Mouse (Mus musculus): ENCODE measurements around the gene Fthl17b. TPM values are rescaled to one million over a fixed set of nuclear protein-coding genes. Genes with fewer than 3 reads are reported as not detected.
"Not testable (repeated sequence)": the region's sequence is repeated elsewhere in the genome, so short reads cannot be mapped to it uniquely, and the experiment has no call there.

The Fthl17b gene
- not detected in 2 replicates for polyA plus RNA-seq (2015; fragmentation: Nextera tagmentation; extraction: Ambion mirVana)

DNA sequence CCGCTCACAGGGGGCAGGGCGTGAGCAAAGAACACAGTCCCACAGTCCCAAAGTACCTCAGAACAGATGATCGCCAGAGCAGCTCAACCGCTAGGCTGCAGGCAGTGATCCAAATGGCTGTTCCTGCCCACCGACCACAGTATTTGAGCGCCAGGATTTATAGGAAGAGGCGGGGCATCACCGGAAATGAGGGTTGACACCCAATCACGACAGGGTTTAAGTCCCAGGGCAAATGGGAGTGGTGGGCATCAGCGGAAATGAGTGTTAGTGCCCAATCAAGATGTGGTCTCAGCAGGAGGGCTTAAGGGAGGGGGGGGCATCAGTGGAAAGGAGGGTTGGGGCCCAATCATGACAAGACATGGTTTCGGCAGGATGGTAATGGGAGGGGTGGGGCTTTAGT, at the start of gene Fthl17b:
TSS of gene Fthl17b (minus strand) at position 101 of the 400 bp plus-strand sequence.
- H3K36me3 ChIP-seq; H3K4me2 ChIP-seq (replicated peaks); H3K9ac ChIP-seq (replicated peaks); H3K9me3 ChIP-seq; H3K4me1 ChIP-seq (replicated peaks); H3K4me3 ChIP-seq (replicated peaks); H3K27me3 ChIP-seq; ATAC-seq; H3K27ac ChIP-seq: not testable (repeated sequence)
- 94% methylated on average over 4 of the region's 11 CpGs for WGBS

GRCm38 (mm10) chrX:8986655-8987054, 23.9 kb upstream of the Fthl17b start, which contains the start of gene Fthl17d:
Fthl17d (minus strand) TSS chrX:8986755.
- H3K4me1 ChIP-seq (replicated peaks); ATAC-seq; H3K27ac ChIP-seq; H3K27me3 ChIP-seq; H3K9ac ChIP-seq (replicated peaks); H3K36me3 ChIP-seq; H3K9me3 ChIP-seq; H3K4me2 ChIP-seq (replicated peaks); H3K4me3 ChIP-seq (replicated peaks): not testable (repeated sequence)
- no CpG with 5 or more reads among the region's 9 CpGs for WGBS

DNA sequence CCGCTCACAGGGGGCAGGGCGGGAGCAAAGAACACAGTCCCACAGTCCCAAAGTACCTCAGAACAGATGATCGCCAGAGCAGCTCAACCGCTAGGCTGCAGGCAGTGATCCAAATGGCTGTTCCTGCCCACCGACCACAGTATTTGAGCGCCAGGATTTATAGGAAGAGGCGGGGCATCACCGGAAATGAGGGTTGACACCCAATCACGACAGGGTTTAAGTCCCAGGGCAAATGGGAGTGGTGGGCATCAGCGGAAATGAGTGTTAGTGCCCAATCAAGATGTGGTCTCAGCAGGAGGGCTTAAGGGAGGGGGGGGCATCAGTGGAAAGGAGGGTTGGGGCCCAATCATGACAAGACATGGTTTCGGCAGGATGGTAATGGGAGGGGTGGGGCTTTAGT, 13.7 kb upstream of the Fthl17b start, which contains the start of gene Fthl17c:
TSS of gene Fthl17c (minus strand) at position 101 of the 400 bp plus-strand sequence.
- H3K4me2 ChIP-seq (replicated peaks); ATAC-seq; H3K4me3 ChIP-seq (replicated peaks); H3K36me3 ChIP-seq; H3K9ac ChIP-seq (replicated peaks); H3K9me3 ChIP-seq; H3K27ac ChIP-seq; H3K27me3 ChIP-seq; H3K4me1 ChIP-seq (replicated peaks): not testable (repeated sequence)
- WGBS, result no CpG with 5 or more reads among the region's 11 CpGs

DNA sequence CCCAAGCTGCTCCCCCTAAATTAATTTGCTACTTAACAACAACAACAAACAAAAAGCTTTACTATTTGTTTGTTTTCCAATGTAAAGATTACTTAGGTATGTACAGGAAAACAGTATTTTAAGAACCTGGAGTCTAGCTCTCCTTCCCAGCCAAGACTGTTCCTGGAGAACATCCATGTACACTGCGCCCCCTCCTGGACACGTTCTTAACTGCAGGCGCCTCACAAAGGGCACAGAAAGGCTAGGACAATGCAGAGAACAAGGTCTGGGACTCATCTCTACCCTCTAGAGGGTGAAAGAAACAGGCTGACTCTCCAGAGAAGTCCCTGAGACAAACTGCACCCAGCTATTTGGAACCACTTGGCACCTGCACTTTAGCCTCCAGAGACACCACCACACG, 1.8 kb upstream of the Fthl17b start:
- H3K4me1 ChIP-seq (replicated peaks); H3K27ac ChIP-seq; H3K27me3 ChIP-seq; H3K9ac ChIP-seq (replicated peaks); H3K36me3 ChIP-seq; H3K4me3 ChIP-seq (replicated peaks); H3K4me2 ChIP-seq (replicated peaks); H3K9me3 ChIP-seq; ATAC-seq: not testable (repeated sequence)
- 57% methylated on average over 4 of the region's 4 CpGs for WGBS

- H3K27me3 ChIP-seq; H3K9ac ChIP-seq (replicated peaks); H3K27ac ChIP-seq; H3K9me3 ChIP-seq; H3K4me1 ChIP-seq (replicated peaks); H3K4me3 ChIP-seq (replicated peaks); H3K36me3 ChIP-seq; H3K4me2 ChIP-seq (replicated peaks): not testable (repeated sequence)
- ATAC-seq, result peak; percentile 88
- WGBS, result 18% methylated on average over 7 of the region's 7 CpGs
These were observed 14.5 kb downstream of the Fthl17b start for GRCm38 (mm10) chrX:8948130-8948805.

- 72% methylated on average over 8 of the region's 8 CpGs for WGBS
- Histone ChIP-seq H3K27me3 (no peaks in the 10 kb centered on the region), H3K4me2 (replicated peaks) (no peak overlapping the region), H3K36me3 (no peaks in the 10 kb centered on the region), H3K9me3 (no peaks in the 10 kb centered on the region), H3K9ac (replicated peaks) (no peak overlapping the region), H3K4me1 (replicated peaks) (no peaks in the 10 kb centered on the region), H3K4me3 (replicated peaks) (no peak overlapping the region), H3K27ac (no peak overlapping the region)
- no peak for ATAC-seq
These were observed 18.7 kb downstream of the Fthl17b start for GRCm38 (mm10) chrX:8944041-8944440.

GRCm38 (mm10) chrX:8927308-8927707, 35.5 kb downstream of the Fthl17b start:
- peak; percentile 45; the same call in 1 of the 2 replicates for ATAC-seq
- H3K9ac ChIP-seq (replicated peaks), result no peak overlapping the region
- no peak overlapping the region for H3K4me2 ChIP-seq (replicated peaks)
- no peak overlapping the region for H3K27ac ChIP-seq
- H3K4me3 ChIP-seq (replicated peaks), result no peak overlapping the region
- H3K27me3 ChIP-seq, result no peaks in the 10 kb centered on the region
- H3K36me3 ChIP-seq, result no peaks in the 10 kb centered on the region
- 22% methylated on average over 4 of the region's 4 CpGs for WGBS
- no peaks in the 10 kb centered on the region; the same call in 1 of the 2 replicates for H3K4me1 ChIP-seq (replicated peaks)
- H3K9me3 ChIP-seq, result no peaks in the 10 kb centered on the region

DNA sequence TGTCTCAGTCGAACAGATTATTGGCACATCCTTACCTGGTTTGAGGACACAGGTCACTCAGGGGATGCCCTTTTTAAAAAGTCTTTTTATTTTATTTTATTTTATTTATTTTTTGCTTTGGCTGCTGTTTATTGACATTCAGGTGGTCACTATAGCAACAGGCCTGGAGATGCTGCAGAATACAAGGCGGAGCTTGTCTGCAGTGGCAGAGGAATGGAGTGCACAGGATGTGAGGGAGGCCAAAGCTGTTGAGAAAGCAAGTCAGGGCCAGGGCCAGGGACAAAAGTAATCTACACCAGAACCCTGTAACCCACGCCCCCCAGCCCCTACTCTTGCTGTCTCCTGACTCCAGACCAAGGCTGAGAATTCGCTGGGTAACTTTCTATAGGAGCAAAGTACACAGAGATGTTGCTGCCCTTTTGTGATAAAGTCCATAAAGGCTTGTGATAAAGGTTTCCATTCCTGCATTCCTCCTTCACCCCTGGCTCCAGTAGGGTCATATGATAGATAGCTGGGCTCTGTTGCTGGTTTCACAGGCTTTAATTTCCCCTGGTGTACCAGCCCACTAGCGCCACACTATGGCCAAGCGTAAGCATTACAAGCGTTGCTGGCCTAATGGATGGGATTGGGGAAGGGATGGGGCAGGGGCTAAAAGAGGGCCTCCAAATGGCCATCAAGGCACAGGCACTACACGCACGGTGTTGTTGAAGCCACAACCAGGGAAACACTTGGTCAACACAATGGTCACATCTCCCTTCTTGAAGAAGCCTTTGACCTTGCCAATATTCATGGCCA, 40.8 kb downstream of the Fthl17b start:
- ATAC-seq, result no peak
- no peak overlapping the region for H3K27ac ChIP-seq

DNA sequence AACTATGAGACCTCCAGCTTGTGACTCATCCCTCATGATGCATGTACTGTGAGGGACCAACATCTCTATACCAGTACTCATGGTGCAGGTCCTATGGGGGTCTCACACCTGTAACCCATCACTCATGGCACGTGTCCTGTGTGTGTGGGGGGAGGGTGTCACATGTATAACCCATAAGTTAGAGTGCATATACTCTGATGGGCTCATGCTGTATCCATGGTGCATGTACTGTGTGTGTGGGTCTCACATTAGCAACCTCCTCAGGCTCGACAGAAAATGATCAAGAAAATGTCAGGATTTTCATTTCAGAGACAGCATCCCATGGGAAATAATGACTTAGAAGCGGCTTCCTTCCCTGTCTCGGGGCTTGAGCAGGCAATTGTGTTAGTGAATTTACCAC, 41.7 kb downstream of the Fthl17b start:
- no peaks in the 10 kb centered on the region for H3K9me3 ChIP-seq
- no peak for ATAC-seq
- no peaks in the 10 kb centered on the region for H3K27me3 ChIP-seq
- no peak overlapping the region for H3K4me2 ChIP-seq (replicated peaks)
- H3K9ac ChIP-seq (replicated peaks), result no peak overlapping the region
- no peak overlapping the region for H3K27ac ChIP-seq
- WGBS, result 85% methylated on average over 4 of the region's 4 CpGs
- H3K4me1 ChIP-seq (replicated peaks), result no peaks in the 10 kb centered on the region
- no peak overlapping the region for H3K4me3 ChIP-seq (replicated peaks)
- no peaks in the 10 kb centered on the region for H3K36me3 ChIP-seq

More for the DNA sequence above, 40.8 kb downstream of the Fthl17b start:
- no peaks in the 10 kb centered on the region for H3K9me3 ChIP-seq
- H3K4me2 ChIP-seq (replicated peaks), result no peak overlapping the region
- H3K4me3 ChIP-seq (replicated peaks), result no peak overlapping the region
- H3K27me3 ChIP-seq, result no peaks in the 10 kb centered on the region
- no peaks in the 10 kb centered on the region for H3K4me1 ChIP-seq (replicated peaks)
- H3K9ac ChIP-seq (replicated peaks), result no peak overlapping the region
- no peaks in the 10 kb centered on the region for H3K36me3 ChIP-seq
- 51% methylated on average over 9 of the region's 9 CpGs for WGBS

Other genes starting within 250 kb of the Fthl17b start
- not detected in 2 replicates for gene Ssx9, start 214.5 kb downstream of the Fthl17b start, polyA plus RNA-seq (2015; fragmentation: Nextera tagmentation; extraction: Ambion mirVana)
- gene Ssxb5, start 159.3 kb downstream of the Fthl17b start, polyA plus RNA-seq (2015; fragmentation: Nextera tagmentation; extraction: Ambion mirVana), result not detected in 2 replicates
- gene Gm6592, start 119.0 kb downstream of the Fthl17b start, polyA plus RNA-seq (2015; fragmentation: Nextera tagmentation; extraction: Ambion mirVana), result not detected in 2 replicates
- not detected in 2 replicates for gene Gm5751, start 88.7 kb downstream of the Fthl17b start, polyA plus RNA-seq (2015; fragmentation: Nextera tagmentation; extraction: Ambion mirVana)
- 18.1 and 21.2 TPM in 2 replicates for gene B630019K06Rik, start 70.6 kb downstream of the Fthl17b start, polyA plus RNA-seq (2015; fragmentation: Nextera tagmentation; extraction: Ambion mirVana)
- gene Fthl17c, start 13.6 kb upstream of the Fthl17b start, polyA plus RNA-seq (2015; fragmentation: Nextera tagmentation; extraction: Ambion mirVana), result not detected in 2 replicates
- not detected in 2 replicates for gene Fthl17d, start 23.8 kb upstream of the Fthl17b start, polyA plus RNA-seq (2015; fragmentation: Nextera tagmentation; extraction: Ambion mirVana)
- gene Fthl17e, start 70.5 kb upstream of the Fthl17b start, polyA plus RNA-seq (2015; fragmentation: Nextera tagmentation; extraction: Ambion mirVana), result not detected in 2 replicates
- gene Fthl17f, start 100.0 kb upstream of the Fthl17b start, polyA plus RNA-seq (2015; fragmentation: Nextera tagmentation; extraction: Ambion mirVana), result not detected in 2 replicates
- not detected in 2 replicates for gene 4930402K13Rik, start 141.6 kb upstream of the Fthl17b start, polyA plus RNA-seq (2015; fragmentation: Nextera tagmentation; extraction: Ambion mirVana)
- 4.0 and 4.1 TPM in 2 replicates for gene Lancl3, start 236.9 kb upstream of the Fthl17b start, polyA plus RNA-seq (2015; fragmentation: Nextera tagmentation; extraction: Ambion mirVana)